8 mouse cellular contexts compared by ENCODE assay signal in genomic region chr10:7211696-7212482, GRCm38 (mm10). TPM values are rescaled to one million over a fixed set of nuclear protein-coding genes. Genes with fewer than 3 reads are reported as not detected.
DNase-seq lines count a peak whose midpoint lies in the region; ATAC-seq lines count a peak whose summit lies in the region.

TSS of gene Cnksr3 (minus strand) at chr10:7212237.

- under 1% methylated on average over 71 of the region's 74 CpGs for WGBS in intestine, embryonic 14.5 days

- H3K27ac ChIP-seq in intestine, embryonic 14.5 days (ENCODE audit: low read depth), result peak within 1 kb of the TSS; percentile 90

- intact Hi-C loops in left cerebral cortex, postnatal 10 days (cut with DNase I), result no loop called here

- no peaks in the 10 kb centered on the region for H3K36me3 ChIP-seq in intestine, embryonic 14.5 days (ENCODE audit: control insufficient read depth, insufficient read depth, low read length)

- peaks cover 19% of the 10 kb centered on the region for H3K4me1 ChIP-seq in intestine, embryonic 14.5 days (replicated peaks; ENCODE audit: control insufficient read depth, insufficient read depth, low read length)

- ATAC-seq in intestine, embryonic 14.5 days (replicated peaks; ENCODE audit: low FRiP score, low TSS enrichment, low read depth), result peak; percentile 82
- peak; percentile 71 for ATAC-seq in megakaryocyte progenitor cell, adult 5-6 weeks (replicated peaks; ENCODE audit: poor library complexity)

- peak within 1 kb of the TSS; percentile 83 for H3K9ac ChIP-seq in intestine, embryonic 14.5 days (ENCODE audit: low read length)

- H3K27me3 ChIP-seq in intestine, embryonic 14.5 days (replicated peaks; ENCODE audit: control insufficient read depth, insufficient read depth, low read length), result no peaks in the 10 kb centered on the region

- peak; percentile 97 for DNase-seq in adrenal gland, adult 2 months
- peak; percentile 97 for DNase-seq in embryo, embryonic 11 days
- DNase-seq in gastrocnemius, postnatal 25 days, result peak; percentile 94
- peak; percentile 98 for DNase-seq in intestine, embryonic 14.5 days (ENCODE audit: low spot score)
- peak; percentile 85 to 97 for DNase-seq in left cerebral cortex, postnatal 10 days (ENCODE audit: extremely low spot score in 1 of 2, low spot score in 2 of 2)
- peak; percentile 94 to 95 for DNase-seq in right cerebral cortex, postnatal 10 days (ENCODE audit: low spot score in 2 of 2)
- peak; percentile 98 for DNase-seq in urinary bladder, postnatal 14 days (ENCODE audit: low spot score)

- peak within 1 kb of the TSS; percentile 86 for H3K4me3 ChIP-seq in intestine, embryonic 14.5 days (ENCODE audit: low read depth, low read length)

- no peaks in the 10 kb centered on the region for H3K9me3 ChIP-seq in intestine, embryonic 14.5 days (ENCODE audit: control insufficient read depth, low read length)

- H3K4me2 ChIP-seq in intestine, embryonic 14.5 days (ENCODE audit: low read length), result peak within 1 kb of the TSS; percentile 64

RNA-seq across cellular contexts. Expression of gene Cnksr3, which starts in this region (rescaled TPM):
- 10 to 100 TPM; 11.1 to 14.5 TPM for total RNA-seq in adrenal gland, adult 2 months (2021)
- 9.2 and 9.5 TPM in 2 replicates for polyA plus RNA-seq in adrenal gland, adult 2 months (2012; rRNA removed)
- total RNA-seq in gastrocnemius, postnatal 25 days (2021), result 1 to 10 TPM; 4.0 TPM
- 12.3 and 14.2 TPM in 2 replicates for polyA plus RNA-seq in intestine, embryonic 14.5 days (2014; fragmentation: Nextera tagmentation; extraction: Ambion mirVana)
- 1 to 10 TPM; 5.4 to 7.8 TPM for total RNA-seq in left cerebral cortex, postnatal 10 days (2021)
- 6.5 and 9.8 TPM in 2 replicates for total RNA-seq in megakaryocyte progenitor cell, adult 5-6 weeks (2015)
- 4.9 and 5.1 TPM in 2 replicates for total RNA-seq in megakaryocyte progenitor cell, adult 5-6 weeks (2017)

Comparison
In these comparisons a context has a peak if more than half of its experiments do, and no peak if none do; other contexts are left out.
1. Peak in every context shown above with its lines: DNase-seq, ATAC-seq, H3K4me3 ChIP-seq and H3K27ac ChIP-seq.